Mouse (Mus musculus) retina, adult 2 months (tissue): ENCODE results near the gene Zfp598.
"Not testable (repeated sequence)": the region's sequence is repeated elsewhere in the genome, so short reads cannot be mapped to it uniquely, and the experiment has no call there.

Experiments
- DNase-seq: peaks from one replicate; pipeline ENCODE4 v3.0.0-alpha.2; 2012; ENCODE audit warnings: low read depth, low spot score

The Zfp598 gene

DNA sequence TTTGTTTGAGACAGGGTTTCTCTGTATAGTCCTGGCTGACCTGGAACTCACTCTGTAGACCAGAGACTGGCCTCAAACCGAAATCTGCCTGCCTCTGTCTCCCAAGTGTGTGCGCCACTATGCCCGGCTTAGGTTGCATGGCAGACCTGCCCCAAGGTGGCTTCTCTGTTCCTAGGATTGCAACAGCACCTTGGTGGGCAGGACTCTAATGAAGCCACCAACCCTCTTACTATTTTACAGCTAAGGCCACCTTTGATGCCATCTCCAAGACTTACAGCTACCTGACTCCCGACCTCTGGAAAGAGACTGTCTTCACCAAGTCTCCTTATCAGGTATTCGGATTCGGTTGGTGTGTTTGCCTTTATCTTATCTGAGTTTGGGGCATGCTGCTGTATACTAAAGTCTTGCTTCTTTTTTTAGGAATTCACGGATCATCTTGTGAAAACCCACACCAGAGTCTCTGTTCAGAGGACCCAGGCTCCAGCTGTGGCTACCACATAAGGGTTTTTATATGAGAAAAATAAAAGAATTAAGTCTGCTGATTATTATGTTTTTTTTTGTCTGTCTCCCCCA lies 52.0 kb downstream of the Zfp598 start:
- DNase-seq, result not testable (repeated sequence)

DNA sequence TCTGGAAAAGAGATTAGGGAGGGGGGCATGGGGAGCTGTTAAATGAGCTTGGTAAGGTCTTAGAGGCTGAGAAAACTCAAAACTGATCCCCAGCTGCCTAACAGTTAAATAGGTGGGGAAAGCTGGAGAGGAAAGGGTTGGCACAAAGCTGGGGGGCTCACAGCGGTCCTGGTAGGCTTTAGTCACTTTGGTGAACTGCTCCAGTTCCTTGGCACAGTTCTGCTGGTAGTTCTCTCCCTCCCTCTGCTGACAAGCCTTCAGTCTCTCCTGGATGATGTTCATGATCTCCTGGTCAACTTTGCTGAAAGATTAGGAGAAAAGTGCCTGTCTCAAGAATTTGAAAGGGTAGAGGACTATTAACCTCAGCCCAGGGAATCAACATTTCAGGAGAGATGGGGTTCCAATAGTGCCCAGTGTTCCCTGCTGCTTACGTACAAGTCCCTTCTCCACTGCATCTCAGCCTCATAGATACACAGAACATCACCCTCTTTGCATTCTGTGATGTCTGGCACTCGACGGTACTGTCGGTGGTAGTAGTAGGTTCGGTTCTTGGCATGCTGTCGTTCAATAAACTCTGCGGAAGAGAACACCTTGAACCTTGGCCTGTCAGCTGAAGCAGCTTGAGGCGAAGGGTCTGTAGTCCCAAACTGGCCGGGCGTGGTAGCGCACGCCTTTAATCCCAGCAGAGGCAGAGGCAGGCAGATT lies 52.9 kb downstream of the Zfp598 start:
- no peak for DNase-seq

DNA sequence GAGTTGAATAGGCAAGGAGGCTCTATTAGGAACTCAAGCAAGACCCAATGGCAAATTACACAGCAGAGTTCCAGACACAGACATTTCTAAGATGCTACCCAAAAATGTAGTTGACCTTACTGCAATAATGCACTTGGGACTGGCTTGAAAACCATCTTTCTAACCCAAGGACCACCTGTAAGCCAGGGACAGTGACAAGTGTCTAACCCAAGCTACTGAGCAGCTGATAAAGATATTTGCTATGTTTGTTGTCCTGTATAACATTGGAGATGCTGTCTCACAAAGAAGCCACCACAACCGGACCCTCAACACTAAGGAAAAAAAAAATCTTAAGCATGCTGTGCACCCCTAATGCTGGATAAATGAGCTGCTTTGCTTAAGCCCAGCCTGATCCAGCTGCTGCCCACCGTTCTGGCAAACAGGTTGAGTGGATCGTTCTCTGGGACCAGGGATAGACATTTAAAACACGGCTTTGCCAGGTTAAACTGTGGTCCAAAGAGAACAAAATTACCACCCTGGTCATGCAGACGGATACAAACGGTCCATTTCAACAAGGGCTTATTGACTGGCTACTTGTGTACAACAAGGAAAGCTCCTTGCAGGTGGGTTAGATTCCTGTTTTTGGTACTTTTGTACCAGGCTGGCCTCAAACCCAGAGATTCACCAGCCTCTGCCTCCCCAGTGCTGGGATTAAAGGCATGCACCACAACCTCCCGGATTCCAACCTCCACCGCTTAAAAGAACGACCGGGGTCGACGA lies 53.8 kb downstream of the Zfp598 start:
- DNase-seq, result no peak

GRCm38 (mm10) chr17:24723881-24724180 lies 54.3 kb downstream of the Zfp598 start:
- no peak for DNase-seq

- peak; percentile 87 for DNase-seq
Measured at GRCm38 (mm10) chr17:24724184-24724583, 54.7 kb downstream of the Zfp598 start, which contains the start of gene Ndufb10. TSS of gene Ndufb10 (minus strand) at chr17:24724478.

DNA sequence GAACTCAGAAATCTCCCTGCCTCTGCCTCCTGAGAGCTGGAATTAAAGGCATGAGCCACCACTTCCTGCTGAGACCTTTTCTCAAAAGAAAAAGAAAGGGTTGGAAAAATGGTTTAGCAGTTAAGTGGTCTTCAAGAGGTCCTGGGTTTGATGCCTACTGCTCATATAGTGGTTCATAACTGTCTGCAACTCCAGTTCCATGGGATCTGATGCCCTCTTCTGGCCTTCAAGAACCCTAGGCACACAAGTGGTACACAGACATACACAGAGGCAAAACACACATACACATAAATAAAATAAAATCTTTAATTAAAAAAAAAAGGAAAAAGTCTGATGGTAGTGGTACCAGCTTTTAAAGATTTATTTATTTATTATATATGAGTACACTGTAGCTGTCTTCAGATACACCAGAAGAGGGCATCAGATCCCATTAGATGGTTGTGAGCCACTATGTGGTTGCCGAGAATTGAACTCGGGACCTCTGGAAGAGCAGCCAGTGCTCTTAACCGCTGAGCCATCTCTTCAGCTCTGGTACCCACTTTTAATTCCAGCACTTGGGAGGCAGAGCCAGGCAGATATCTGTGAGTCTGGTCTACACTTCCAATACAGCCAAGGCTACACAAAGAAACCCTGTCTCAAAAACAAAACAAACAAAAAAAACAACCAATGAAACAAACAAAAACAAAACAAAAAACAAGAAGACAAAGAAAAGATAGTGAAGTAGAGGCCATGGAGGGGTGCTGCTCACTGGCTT lies 56.3 kb downstream of the Zfp598 start:
- no peak for DNase-seq

DNA sequence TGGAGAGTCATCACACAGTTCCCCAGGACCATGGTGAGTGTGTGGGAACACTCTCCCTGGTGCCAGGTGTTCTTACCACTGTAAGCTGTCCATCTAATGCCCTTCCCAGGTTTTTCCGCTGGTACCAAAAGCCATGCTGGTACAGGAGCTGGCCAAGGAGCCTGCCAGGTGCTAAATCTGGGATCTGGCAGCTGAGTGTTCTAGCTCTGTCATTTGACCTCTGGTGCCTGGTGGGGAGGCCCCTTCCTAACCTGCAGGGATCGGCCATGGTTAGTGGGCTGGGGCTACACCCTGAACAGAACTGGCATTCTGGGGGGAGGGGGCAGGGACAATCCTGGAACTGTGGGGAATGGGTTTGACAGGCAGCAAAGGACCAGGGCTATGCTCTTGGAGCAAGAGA lies 58.1 kb downstream of the Zfp598 start, which contains the start of gene Rpl3l:
TSS of gene Rpl3l (plus strand) at position 203 of the 400 bp plus-strand sequence.
- no peak for DNase-seq

GRCm38 (mm10) chr17:24728184-24728583 lies 58.7 kb downstream of the Zfp598 start:
- DNase-seq, result no peak

DNA sequence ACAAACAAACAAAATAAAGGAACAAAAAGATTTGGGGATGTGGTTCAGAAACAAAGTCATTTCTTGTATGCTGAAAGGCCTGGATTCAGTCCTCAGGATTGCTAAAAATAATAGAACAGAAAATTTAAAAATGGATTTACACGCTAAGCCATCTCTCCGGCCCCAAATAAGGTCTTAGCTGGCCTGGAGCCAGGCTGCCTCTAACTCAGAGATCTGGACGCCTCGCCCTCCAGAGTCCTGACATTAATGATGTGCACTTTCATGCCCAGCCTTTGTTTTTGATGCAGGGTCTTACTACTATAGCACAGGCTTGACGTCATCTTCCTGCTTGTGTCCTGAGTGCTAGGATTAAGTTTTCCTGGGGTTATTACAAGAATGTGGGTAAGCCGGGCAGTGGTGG lies 59.6 kb downstream of the Zfp598 start:
- no peak for DNase-seq

DNA sequence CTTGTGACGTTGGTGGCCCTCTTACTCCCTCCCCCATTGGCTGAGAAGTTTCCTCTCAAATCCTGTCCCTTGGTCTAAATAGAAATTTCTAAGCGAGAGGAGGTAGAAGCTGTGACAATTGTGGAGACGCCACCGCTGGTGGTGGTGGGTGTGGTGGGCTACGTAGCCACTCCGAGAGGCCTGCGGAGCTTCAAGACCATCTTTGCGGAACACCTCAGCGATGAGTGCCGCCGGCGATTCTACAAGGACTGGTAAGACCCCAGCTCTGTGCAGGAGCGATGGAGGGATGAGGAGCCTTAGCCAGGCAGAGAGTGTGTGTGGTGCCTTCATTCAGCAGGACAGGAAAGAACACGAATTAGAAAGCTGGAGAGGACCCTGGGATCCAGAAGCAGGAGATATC lies 61.3 kb downstream of the Zfp598 start:
- no peak for DNase-seq
